Mouse (Mus musculus) 3T3-L1 (cell line): ENCODE measurements around the gene C2cd5.

Experiments used
- DNase-seq: peaks from one replicate; pipeline ENCODE4 v3.0.0-alpha.2; 2015; ENCODE audit warnings: low read depth, low spot score

C2cd5 gene

DNA sequence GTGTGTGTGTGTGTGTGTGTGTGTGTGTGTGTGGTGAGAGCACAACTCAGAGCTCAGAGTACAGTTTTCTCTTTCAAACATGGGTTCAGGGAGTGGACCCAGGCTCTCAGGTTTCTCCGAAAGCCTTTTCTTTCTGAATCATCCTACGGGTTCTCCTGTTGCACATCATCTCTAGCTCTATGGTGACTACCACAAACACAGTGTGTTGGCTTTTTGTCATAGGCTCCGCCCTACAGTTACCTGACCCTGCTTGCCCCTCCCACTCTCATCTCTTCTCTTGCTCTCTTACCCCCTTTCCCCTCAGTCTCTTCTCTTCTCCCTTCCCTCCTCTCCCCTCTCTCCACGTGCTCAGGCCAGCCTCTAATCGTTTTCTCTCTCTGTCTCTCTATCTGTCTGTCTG, 15.6 kb upstream of the C2cd5 start:
- no peak for DNase-seq

DNA sequence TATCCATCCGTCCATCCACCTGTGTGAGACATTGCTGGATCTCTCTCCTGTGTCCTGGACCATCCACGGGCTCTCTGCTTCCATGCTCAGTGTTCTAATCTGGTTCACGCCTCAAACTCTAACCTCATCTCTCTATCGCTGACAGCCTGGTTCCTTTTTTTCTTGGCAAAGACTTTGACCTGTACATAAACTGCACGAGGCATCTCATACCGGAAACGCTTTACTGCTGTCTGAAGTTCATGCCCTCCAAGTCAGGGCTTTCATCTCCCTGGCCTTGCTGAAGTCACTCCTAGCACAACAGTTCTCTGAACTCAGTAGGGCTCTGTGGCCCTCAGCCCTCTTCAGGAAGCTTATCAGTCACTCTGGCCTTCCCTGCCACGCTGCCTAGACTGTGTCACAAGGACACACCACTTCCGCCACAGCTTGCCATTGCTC, 15.1 kb upstream of the C2cd5 start:
- DNase-seq, result no peak

DNA sequence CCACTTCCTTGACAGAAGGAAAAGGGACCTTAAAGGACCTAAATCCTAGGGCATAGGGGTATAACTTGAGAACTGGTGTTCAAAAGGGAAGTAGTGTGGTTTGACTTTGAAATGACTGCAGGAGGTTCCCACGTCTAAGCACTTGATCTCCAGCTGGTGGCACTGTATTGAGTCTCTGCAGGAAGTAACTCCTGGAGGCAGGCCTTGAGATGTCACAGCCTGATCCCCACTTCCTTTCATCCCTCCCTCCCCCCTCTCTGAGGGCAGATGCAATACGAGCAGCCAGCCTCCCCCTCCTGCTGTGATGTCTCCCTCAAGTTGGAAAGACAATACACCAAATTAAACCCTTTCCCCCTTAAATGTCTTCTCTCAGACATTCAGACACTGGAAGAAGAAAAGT, 14.6 kb upstream of the C2cd5 start:
- DNase-seq, result peak; percentile 20

DNA sequence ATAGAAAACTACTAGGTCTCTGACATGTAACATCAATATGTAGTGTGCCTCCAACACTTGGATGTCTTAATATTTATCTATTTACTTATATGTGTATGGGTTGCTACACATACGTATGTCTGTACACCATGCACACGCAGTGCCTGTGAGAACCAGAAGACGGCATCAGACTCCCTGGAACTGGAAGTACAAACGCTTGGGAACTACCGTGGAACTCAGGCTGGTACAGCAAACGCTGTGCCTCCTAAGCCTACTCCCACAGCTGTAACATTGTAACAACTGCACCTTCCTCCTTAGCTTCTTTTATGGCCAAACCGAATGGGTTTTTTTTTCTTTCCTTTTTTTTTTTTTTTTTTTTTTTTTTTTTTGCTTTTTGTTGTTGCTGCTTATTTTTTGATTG, 10.4 kb upstream of the C2cd5 start:
- no peak for DNase-seq

DNA sequence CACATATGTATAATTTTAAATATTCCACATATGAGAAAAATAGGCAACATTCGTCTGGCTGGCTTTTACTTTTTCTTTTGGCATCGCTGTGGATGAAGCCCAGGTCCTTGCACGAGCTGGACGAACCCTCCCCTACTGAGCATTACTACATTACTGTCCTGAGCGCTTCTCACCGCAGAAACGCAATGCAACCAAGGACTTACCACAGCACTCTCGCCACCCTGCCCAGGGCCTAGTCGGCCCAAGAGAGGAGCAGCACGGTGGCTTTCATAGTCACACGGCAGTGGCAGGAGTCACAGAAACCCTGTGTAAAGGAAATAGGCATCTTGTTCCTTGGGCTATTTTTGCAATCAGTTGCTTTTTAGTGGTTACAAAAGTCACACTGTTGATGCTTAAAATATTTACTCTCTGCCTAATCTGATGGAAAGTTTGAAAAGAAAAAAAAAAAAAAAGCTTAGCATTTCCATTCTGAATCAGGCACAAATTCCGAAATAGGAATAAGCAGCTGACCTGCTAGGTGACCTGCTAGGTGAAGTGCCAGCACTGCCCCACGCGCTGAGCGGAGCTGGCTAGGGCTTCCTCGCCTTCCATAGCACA, 9.8 kb upstream of the C2cd5 start:
- no peak for DNase-seq

DNA sequence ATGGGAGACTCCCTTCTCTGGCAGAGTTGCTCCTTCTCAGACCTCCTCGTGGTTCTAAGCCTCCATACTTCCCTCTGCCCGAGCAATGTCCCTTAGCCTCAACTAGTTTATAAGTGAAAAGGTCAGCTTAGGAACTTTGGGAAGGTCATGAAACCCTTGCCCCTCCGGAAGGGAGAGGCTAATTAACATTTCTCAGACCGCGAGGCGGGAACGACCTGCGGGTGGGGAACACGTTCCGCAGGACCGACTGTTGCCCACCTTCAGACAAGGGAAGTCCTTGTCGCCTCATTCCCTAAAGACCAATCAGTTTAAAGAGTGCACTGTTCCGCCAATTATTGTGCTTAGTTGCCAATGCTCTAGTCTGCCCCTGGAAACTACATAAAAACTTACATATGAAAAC, 8.1 kb upstream of the C2cd5 start:
- DNase-seq, result no peak

DNA sequence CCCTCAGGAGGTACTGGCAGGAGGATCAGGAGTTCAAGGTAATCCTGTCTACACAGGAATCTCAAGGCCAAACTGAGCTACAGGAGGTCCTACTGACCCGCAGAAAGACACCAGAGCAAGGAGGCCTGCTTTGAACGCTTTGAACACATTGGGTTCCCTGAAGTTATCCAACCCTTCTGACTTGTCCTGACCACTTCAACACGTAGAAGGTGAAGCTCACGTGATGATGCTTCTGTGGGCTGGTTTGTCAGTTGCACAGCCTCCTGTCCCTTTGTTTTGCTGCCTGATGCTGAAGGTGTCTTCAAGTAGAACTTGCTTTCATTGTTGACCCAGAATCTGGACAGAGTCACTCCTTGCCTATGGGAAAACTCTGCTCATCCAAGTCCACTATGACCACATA, 7.7 kb upstream of the C2cd5 start:
- no peak for DNase-seq

DNA sequence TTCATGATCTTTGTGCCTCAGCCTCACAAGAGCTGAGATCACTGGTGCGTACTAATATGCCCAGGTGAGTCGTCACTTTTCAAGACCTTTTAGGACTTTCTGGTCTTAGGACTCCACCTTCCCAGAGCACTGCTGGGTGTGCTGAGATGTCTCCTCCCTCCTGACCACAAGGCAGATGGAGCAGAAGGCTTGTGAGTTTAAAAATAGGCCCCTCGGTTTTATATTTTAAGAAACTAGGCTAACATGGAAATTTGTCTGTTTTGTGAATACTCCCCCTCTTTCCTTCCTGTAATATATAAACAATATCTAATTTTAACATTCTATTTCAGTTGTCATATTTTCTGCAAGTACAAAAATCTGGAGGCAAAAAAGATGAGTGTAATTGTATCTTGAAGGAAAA, 5.8 kb upstream of the C2cd5 start:
- DNase-seq, result no peak

DNA sequence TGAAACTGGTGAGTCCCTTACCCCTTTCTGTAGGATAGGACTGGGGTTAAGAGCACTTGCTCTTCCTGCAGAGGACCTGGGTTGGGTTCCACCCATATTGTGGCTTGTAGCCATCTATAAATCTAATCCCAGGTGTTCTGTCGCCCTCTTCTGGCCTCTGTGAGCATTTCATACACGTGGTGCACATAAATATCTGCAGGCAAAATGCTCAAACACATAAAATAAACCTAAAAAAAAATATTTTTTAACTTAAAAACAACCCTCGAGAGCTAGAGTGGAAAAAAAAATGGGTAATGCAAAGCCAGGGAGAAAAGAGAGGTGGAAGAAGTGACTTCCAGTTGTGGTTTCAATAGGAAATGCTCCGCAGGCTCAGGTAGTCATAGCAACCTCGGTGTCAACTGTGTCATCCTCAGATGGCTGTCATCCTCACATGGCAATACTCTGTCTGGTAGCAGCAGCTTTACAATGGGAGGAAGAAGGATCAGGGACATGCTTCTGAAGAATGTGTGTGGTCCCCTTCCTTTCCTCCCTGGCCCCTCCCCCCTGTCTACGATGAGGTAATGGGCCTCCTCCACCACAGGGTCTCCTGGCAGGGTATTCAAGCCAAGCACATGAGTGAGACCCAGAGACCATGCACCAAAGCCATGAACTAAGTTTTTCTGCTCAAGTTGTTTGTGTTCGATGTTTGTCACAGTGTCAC, 4.2 kb upstream of the C2cd5 start:
- DNase-seq, result peak; percentile 32

DNA sequence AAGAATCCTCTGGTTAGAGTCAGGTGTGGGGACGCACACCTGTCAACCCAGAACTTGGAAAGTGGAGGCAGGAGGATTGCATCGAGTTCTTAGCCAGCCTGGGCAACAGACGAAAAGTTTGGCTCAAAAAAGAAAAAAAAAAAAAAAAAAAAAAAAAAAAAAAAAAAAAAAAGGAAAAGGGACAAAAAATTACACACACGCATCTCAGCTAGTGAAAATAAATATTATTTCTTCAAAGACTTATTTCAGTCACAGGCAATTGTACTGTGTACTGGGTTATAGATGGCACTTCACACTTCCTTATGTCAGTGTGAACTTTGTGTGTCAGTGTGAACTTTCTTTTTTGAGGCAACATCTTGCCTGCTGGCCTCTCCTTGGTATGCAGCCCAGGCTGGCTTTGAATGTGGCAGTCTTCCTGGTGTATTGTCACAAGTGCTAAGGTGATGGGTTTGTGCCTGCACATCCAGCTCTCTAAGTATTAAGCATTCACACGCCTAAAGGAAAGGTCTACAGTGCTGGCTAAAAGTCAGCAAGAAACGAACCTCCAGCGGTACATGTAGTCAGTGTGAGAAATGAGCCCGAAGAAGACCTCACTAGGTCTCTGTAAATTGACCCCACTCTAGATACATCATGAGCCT, 656 bp upstream of the C2cd5 start:
- DNase-seq, result peak; percentile 17

DNA sequence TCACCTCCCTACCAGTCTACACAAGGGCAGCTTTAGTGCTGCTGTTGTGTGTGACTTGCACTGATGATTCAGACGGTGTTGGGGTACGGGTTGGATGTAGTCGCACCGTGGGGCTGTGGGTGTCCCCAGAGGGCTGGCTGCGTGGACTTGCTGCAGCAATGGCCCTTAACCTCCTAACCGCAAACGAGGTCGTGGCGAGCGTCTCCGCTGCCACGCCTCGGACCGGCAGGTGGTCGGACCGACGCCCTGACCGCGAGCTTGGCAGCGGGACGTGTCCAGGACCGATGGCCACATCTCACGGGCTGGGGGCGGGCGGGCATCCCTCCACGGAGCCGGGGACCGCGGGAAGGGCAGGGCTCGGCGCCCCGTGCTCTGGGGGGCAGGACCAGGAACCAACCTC, 660 bp downstream of the C2cd5 start:
- peak; percentile 62 for DNase-seq

DNA sequence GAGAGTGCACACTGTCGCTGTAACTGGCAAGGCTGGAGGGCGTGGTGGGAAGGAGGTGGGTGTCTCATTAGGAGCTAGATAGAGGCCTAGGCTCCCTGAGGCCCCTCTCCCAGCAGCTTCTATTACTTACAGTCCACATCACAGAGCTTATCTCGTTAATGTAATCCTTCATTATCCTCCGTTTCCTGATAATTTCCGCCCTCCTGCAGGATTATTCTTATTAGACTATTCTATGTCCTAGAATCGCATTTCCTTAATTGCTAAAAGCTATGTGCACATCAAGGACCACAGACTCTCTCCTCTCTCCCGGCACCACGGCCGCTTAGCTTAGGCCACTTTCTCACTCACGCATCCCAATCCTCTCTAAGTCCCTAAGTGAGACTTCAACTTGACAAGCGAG, 4.8 kb downstream of the C2cd5 start:
- no peak for DNase-seq

DNA sequence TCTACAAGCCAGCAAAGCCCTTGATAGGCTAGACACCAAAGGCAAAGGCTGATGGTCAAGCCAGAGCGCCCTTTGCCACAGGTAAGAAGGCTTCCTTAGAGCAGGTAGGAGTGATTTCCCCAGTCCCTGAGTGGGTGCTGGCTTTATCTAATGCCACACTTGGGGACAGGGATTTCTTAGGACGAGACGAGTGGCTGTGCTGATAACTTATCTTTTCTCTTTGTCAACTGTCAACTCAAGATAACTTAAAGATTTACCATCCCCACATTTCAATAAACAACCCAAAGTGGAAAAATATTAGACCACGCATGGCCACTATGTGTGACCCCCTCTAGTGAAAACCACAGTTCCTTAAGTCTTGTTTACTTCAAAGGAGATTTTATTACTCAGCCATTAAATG, 7.1 kb downstream of the C2cd5 start:
- DNase-seq, result no peak

DNA sequence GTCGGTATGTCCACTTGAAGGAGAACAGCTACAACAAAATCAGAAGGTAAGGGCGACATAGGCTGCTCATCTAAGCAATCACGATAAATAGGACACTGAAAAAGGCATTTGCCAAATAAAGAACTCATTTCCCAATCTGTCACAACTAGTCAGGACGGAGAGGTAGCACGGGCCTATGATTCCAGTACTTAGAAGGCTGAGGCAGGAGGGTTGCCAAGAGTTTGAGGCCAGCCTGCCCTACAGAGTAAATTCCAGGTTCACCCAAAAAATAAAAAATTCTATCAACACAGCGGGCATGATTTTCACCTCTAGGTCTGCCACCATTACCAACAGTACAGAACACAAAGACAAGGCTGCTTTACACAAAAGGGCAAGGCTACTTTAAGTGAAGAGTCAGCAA, 8.9 kb downstream of the C2cd5 start:
- DNase-seq, result no peak

DNA sequence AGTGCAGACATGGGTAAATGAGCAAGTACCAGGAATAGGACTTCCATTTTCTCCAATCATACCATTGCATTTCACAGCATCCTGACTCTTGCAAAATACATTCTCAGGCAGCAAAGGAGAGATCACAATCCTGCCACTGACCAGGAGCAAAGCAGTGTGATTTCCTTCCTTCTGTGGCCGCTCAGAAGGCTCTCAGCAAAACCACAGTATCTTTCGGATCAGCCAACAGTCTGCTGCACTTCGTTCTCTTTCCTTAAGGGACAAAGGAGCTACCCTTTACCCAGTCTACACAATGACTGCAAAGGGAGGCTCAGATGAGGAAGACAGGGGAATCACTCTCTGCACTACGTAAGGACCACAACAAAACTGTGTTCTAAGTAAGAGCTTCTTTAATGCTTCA, 12.6 kb downstream of the C2cd5 start:
- no peak for DNase-seq

DNA sequence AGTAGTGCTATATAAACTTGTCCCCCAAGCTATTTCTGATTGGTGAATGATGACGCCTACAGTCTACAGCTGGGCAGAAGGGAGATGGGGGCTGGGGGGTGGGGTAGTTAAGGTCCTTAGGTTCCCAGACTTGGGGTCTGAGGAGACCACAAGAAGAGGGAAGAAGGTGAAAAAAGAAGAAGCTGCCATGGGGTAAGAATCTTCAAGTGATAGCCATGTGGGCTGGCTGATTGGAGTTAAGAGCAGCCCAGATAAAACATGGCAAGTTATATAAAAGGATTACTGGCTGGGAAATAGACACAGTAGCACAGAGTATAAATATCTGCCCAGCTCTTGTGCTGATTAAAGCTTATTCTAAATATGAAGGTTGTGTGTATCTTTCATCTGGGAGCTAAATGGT, 14.0 kb downstream of the C2cd5 start:
- no peak for DNase-seq

DNA sequence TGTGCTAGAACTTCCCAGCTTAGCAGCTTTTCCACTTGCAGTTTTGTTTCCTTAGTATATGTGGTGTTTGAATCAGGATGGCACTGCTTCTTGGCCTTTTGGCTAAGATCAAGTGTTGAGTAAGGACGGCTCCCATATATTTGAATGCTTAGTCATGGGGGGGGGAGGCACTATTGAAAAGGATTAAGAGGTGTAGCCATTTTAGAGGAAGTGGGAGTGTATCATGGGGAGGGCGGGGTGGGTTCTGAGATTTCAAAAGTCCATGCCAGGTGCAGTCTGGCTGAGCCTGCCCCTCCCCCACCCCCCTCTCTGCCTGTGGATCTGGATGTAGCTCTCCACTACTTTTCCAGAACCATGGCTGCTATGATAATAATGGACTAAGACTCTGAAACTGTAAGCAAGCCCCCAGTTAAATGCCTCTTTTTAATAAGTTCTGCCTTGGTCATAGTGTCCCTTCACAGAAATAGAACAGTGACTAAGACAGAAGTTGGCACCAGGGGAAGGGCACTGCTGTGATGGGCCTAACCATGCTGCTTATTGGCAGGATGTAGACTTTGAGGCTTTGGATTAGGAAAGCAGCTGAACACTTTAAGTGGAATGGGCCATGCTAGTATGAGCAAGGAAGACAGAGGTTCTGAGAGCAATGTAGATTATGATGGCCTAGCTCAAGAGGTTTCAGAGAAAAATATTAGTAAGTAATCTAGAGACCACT, 15.5 kb downstream of the C2cd5 start:
- DNase-seq, result no peak

DNA sequence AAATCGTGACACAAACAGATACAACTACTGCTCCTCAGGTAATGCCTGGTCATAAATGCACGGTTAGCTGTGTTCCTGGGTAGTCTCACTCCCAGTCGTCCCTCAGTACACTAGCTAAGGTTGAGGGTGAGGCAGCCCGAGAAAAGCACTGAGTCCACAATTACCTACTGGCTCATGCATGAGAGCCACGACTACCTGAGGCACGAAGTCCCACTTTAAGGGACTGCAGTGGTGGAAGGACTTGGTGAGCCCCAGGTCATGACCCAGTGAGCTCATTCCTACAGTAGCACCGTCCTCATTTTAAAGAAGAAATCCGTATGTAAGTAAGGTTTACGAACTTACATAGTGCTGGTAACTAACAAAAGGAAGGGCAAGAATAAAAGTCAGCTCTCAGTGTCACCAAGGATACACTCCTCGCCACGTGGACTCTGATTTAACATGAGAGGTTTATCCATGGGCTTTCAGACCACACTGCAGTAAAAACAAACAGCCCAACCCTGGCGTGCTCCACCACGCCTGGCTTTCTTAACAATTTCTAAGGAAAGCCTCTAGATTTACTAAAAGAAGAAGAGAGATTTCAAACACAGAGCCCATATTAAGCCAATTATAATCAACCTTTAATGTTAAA, 18.3 kb downstream of the C2cd5 start:
- DNase-seq, result no peak

DNA sequence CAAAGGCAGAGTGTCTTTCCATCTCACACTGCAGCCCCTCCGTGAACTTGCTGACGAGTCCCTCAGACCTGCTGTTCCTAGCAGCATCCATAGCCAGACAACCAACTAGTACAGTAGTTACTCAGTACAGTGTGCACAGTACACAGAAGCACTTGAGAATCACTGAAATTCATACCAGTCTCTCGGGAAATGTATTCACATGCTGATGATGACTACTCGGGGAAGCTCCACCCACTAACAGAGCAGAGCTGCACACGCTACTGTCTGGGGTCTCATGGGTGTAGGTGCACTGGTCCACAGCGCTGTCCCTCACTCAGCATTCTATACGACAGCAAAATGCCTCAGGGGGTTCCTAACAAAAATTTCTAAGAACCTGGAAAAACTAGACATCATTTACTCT, 19.2 kb downstream of the C2cd5 start:
- no peak for DNase-seq

DNA sequence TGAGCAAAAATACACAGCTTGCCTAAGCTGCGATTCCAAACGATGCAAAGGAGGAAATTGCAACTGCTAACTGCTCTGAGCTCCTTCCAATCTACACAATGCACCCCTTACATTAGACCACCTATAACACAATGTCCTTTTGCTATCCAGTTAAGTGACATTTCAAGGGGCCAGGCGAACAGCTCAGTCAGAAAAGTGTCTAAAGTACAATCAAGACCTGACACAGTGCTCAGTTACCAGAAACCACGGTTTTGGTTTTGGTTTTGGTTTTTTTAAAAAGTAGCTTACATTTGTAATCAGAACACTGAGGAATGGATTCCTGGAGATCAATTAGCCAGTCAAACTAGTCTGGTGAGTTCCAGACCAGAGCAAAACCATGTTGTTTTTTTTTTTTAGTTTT, 20.8 kb downstream of the C2cd5 start:
- no peak for DNase-seq

DNA sequence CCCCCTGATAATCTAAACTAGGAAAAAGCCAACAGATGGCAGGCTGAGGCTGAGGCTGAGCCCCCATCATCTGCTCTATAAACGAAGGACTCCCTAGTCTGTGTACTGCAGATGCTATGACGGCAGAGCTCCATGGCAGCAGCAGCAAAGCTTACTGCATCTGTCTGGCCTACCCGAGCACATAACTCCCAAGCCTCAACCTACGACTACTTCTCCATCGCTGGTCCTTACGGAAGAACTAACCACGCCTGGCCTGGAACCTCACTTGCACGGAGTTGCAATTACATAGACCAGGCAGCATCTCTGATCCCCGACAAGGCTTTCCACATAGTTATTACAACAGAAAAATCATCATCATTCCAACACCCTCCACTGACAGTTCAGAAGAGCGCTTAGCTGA, 23.5 kb downstream of the C2cd5 start:
- DNase-seq, result no peak

DNA sequence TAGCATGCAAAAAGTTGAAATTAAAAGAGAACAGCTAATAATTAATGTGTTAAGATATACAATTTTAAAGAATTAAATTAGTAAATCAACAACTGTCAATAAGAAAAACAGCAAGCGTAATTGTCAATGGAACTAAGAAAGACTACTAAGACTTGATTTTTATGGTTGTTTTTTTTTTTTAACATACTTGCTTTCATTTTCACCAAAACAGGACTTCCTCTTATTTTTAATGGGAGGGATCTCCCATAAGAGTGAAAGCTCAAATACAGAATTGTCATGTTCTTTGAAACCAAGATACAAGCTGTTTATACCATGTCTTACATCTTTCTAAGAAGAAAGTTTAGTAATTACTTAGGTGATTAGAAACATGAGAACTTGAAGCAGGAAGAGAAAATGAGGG, 26.0 kb downstream of the C2cd5 start:
- DNase-seq, result peak; percentile 25
